Mouse (Mus musculus) liver, adult 2 months (tissue): ENCODE results near the gene Adnp.

ENCODE experiments used
- CTCF ChIP-seq: fragments of 200-500 bp; IDR thresholded peaks from 2 replicates; pipeline ENCODE4 v1.5.1; 2011; ENCODE audit warnings: low read depth, low read length, control low read depth
- POLR2A ChIP-seq: fragments of 200-500 bp; IDR thresholded peaks from 2 replicates; pipeline ENCODE4 v1.6.1; 2011; ENCODE audit warnings: low read length, control low read depth; ENCODE audit not compliant: insufficient read depth; ENCODE audit errors: extremely low read depth

GRCm38 (mm10) chr2:168166750-168167460 lies 40.0 kb downstream of the Adnp start:
- TF ChIP-seq POLR2A (no peak), CTCF (no peak)
